Mouse (Mus musculus): ENCODE measurements around the gene Mrpl42. TPM values are rescaled to one million over a fixed set of nuclear protein-coding genes. Genes with fewer than 3 reads are reported as not detected.

Mrpl42 gene
- polyA plus RNA-seq, 1 experiment from 2014 or later, result 275 TPM

- no peak for ATAC-seq (ENCODE audit: insufficient number of reproducible peaks, low FRiP score, low TSS enrichment, low read depth)
- H3K4me1 ChIP-seq, result peaks cover 13% of the 10 kb centered on the region
- no peaks in the 10 kb centered on the region for H3K27me3 ChIP-seq
- peak overlapping the region; percentile 57 for H3K4me2 ChIP-seq
- H3K36me3 ChIP-seq, result peaks cover under 1% of the 10 kb centered on the region; the same call in 1 of the 2 replicates
- H3K9ac ChIP-seq, result peak overlapping the region; percentile 35
- peak overlapping the region; percentile 99 for H3K27ac ChIP-seq
- no peaks in the 10 kb centered on the region for H3K9me3 ChIP-seq
- 29% methylated on average over 15 of the region's 15 CpGs for WGBS
- peak overlapping the region; percentile 100 for H3K4me3 ChIP-seq
Observed at GRCm38 (mm10) chr10:95513768-95514556, 12.2 kb upstream of the Mrpl42 start.

DNA sequence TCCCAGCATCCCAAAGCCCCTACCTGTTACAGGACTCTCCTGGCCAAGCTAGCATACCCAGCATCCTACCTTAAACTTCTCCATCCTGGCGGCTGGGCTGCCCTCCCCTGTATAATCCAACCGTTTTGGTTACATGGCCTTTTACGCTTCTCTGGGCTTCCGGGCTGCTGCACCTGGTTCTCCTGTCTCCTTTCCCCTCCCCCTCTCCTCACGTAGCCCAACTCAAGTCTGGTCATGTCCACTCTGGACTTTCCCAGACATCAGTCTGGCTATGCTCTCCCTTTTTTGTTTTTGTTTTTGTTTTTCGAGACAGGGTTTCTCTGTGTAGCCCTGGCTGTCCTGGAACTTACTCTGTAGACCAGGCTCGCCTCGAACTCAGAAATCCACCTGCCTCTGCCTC is 10.9 kb upstream of the Mrpl42 start:
- Histone ChIP-seq H3K27ac (no peak overlapping the region), H3K9me3 (no peaks in the 10 kb centered on the region), H3K36me3 (no peaks in the 10 kb centered on the region), H3K9ac (no peak overlapping the region), H3K4me2 (no peak overlapping the region), H3K4me3 (no peak overlapping the region), H3K27me3 (no peaks in the 10 kb centered on the region), H3K4me1 (peaks cover 12% of the 10 kb centered on the region)
- WGBS, result 76% methylated on average over 8 of the region's 8 CpGs
- no peak for ATAC-seq (ENCODE audit: insufficient number of reproducible peaks, low FRiP score, low TSS enrichment, low read depth)

DNA sequence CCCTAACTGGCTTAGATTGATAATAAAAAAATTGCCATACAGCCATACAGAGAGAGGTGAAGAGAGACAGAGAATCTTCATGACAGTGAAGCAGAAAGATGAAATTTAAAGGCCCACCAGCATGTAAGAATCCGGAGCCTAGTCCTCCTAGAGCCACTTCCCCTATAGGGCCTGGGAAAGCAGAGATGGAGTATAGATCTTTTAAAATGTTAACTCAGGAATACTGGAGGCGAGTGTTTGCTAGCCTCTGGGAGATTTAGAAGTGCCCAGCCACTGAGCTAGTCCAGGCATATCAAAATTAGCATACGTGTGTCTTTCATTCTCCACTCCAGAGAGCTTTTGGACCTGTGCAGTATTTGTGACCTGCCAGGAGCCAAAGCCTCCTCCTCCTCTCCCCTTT is 7.5 kb upstream of the Mrpl42 start:
- no peak overlapping the region for H3K4me3 ChIP-seq
- no peak overlapping the region for H3K9ac ChIP-seq
- no peak overlapping the region for H3K27ac ChIP-seq
- 64% methylated on average over 3 of the region's 3 CpGs for WGBS
- H3K36me3 ChIP-seq, result no peaks in the 10 kb centered on the region
- ATAC-seq (ENCODE audit: insufficient number of reproducible peaks, low FRiP score, low TSS enrichment, low read depth), result no peak
- no peak overlapping the region for H3K4me2 ChIP-seq
- peaks cover 6% of the 10 kb centered on the region for H3K4me1 ChIP-seq
- H3K27me3 ChIP-seq, result no peaks in the 10 kb centered on the region
- no peaks in the 10 kb centered on the region for H3K9me3 ChIP-seq

GRCm38 (mm10) chr10:95508793-95509192 is 7.1 kb upstream of the Mrpl42 start:
- Histone ChIP-seq H3K4me2 (no peak overlapping the region), H3K4me1 (peaks cover 1% of the 10 kb centered on the region; the same call in 1 of the 2 replicates), H3K27me3 (no peaks in the 10 kb centered on the region), H3K9ac (no peak overlapping the region), H3K27ac (no peak overlapping the region), H3K4me3 (no peak overlapping the region), H3K36me3 (no peaks in the 10 kb centered on the region), H3K9me3 (no peaks in the 10 kb centered on the region)
- ATAC-seq (ENCODE audit: insufficient number of reproducible peaks, low FRiP score, low TSS enrichment, low read depth), result no peak
- 78% methylated on average over 6 of the region's 6 CpGs for WGBS

DNA sequence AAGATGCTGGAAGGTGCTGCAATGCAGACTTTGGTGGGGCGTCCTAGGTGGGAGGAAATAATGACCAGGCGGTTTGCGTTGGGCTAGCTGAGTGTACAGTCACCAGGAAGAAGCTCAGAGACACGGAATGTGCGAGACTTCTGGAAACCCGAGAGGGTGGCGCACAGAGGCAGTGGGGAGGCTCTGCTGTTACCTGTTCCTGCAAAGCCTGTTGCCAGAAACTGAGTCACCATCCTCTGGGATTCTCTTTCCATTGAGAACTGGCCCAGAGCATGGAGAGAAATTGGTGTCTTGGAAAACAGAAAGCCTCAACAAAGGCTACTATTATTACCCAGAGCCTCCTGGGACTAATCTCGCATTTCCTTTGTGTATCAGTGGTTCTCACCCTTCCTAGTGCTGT is 6.4 kb upstream of the Mrpl42 start:
- H3K27ac ChIP-seq, result no peak overlapping the region
- no peak overlapping the region for H3K9ac ChIP-seq
- H3K36me3 ChIP-seq, result no peaks in the 10 kb centered on the region
- H3K4me3 ChIP-seq, result no peak overlapping the region
- no peak for ATAC-seq (ENCODE audit: insufficient number of reproducible peaks, low FRiP score, low TSS enrichment, low read depth)
- H3K27me3 ChIP-seq, result no peaks in the 10 kb centered on the region
- H3K4me2 ChIP-seq, result no peak overlapping the region
- 80% methylated on average over 8 of the region's 8 CpGs for WGBS
- H3K4me1 ChIP-seq, result no peaks in the 10 kb centered on the region
- no peaks in the 10 kb centered on the region for H3K9me3 ChIP-seq

DNA sequence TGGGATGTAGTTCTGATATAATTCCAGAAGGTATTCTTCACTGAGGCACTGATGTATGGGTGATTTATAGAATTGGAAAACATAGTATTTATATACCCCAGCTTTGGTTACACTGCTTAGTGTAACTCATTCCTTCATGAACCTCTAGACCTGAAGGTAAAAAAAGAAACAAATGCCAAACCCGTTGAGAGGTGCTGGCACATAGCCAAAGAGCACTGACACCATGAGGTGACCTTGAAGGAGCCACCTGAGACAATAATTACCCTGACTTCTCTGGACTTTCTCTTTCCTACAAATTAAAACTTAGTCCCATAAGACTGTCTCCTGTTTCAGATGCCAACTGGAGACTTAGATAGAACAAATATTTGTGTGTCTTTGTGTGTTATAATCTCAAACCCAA is 2.6 kb upstream of the Mrpl42 start:
- Histone ChIP-seq H3K9ac (no peak overlapping the region), H3K36me3 (no peaks in the 10 kb centered on the region), H3K9me3 (no peaks in the 10 kb centered on the region), H3K27ac (no peak overlapping the region), H3K4me2 (no peak overlapping the region), H3K4me1 (peaks cover 11% of the 10 kb centered on the region), H3K27me3 (no peaks in the 10 kb centered on the region), H3K4me3 (no peak overlapping the region)
- no peak for ATAC-seq (ENCODE audit: insufficient number of reproducible peaks, low FRiP score, low TSS enrichment, low read depth)
- WGBS, result 26% methylated on average over 1 of the region's 1 CpGs

- Histone ChIP-seq H3K36me3 (no peaks in the 10 kb centered on the region), H3K9ac (no peak overlapping the region), H3K9me3 (no peaks in the 10 kb centered on the region), H3K4me3 (no peak overlapping the region), H3K4me2 (no peak overlapping the region), H3K27ac (no peak overlapping the region), H3K4me1 (peaks cover 11% of the 10 kb centered on the region), H3K27me3 (no peaks in the 10 kb centered on the region)
- ATAC-seq (ENCODE audit: insufficient number of reproducible peaks, low FRiP score, low TSS enrichment, low read depth), result no peak
- WGBS, result 81% methylated on average over 14 of the region's 14 CpGs
Observed at GRCm38 (mm10) chr10:95503443-95504235, 1.9 kb upstream of the Mrpl42 start.

GRCm38 (mm10) chr10:95501033-95501432 is 707 bp downstream of the Mrpl42 start:
- Histone ChIP-seq H3K27me3 (no peaks in the 10 kb centered on the region), H3K9ac (peak overlapping the region; percentile 56), H3K36me3 (peaks cover 14% of the 10 kb centered on the region), H3K9me3 (no peaks in the 10 kb centered on the region), H3K4me3 (peak overlapping the region; percentile 59), H3K27ac (peak overlapping the region; percentile 88), H3K4me1 (peaks cover 11% of the 10 kb centered on the region), H3K4me2 (peak overlapping the region; percentile 55)
- ATAC-seq (ENCODE audit: insufficient number of reproducible peaks, low FRiP score, low TSS enrichment, low read depth), result no peak
- under 1% methylated on average over 7 of the region's 7 CpGs for WGBS

- Histone ChIP-seq H3K4me1 (no peaks in the 10 kb centered on the region), H3K27me3 (no peaks in the 10 kb centered on the region), H3K27ac (no peak overlapping the region), H3K9ac (no peak overlapping the region), H3K36me3 (peaks cover 73% of the 10 kb centered on the region), H3K9me3 (no peaks in the 10 kb centered on the region), H3K4me3 (no peak overlapping the region), H3K4me2 (no peak overlapping the region)
- WGBS, result 94% methylated on average over 5 of the region's 5 CpGs
- ATAC-seq (ENCODE audit: insufficient number of reproducible peaks, low FRiP score, low TSS enrichment, low read depth), result no peak
Observed at GRCm38 (mm10) chr10:95494268-95494667, 7.5 kb downstream of the Mrpl42 start.

- Histone ChIP-seq H3K27me3 (no peaks in the 10 kb centered on the region), H3K4me1 (no peaks in the 10 kb centered on the region), H3K4me2 (no peak overlapping the region), H3K9ac (no peak overlapping the region), H3K36me3 (peaks cover 85% of the 10 kb centered on the region), H3K9me3 (no peaks in the 10 kb centered on the region), H3K4me3 (no peak overlapping the region), H3K27ac (no peak overlapping the region)
- ATAC-seq (ENCODE audit: insufficient number of reproducible peaks, low FRiP score, low TSS enrichment, low read depth), result no peak
- WGBS, result 83% methylated on average over 2 of the region's 2 CpGs
Observed at GRCm38 (mm10) chr10:95489653-95490052, 12.1 kb downstream of the Mrpl42 start.

DNA sequence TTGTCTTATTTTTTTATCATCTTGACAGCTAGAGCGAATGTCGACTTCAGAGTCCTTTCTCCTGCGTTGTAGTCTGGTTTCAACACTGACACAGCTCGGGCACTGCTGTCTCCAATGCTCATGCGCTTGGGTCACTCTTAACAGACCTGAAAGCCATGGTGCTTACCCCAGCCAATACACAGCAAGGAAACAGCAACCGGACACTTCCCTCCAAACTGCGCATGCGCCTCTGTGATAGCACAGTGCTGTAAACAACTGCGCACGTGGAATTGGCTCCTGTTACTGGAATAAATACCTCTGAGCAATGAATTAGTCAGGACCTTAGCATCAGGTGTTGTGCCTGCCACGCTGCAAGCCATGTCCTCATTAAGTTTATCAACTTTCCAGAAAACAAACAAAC is 24.2 kb downstream of the Mrpl42 start:
- no peak overlapping the region for H3K9ac ChIP-seq
- ATAC-seq (ENCODE audit: insufficient number of reproducible peaks, low FRiP score, low TSS enrichment, low read depth), result no peak
- no peak overlapping the region for H3K4me2 ChIP-seq
- H3K4me3 ChIP-seq, result no peak overlapping the region
- no peak overlapping the region for H3K27ac ChIP-seq
- no peaks in the 10 kb centered on the region for H3K9me3 ChIP-seq
- no peaks in the 10 kb centered on the region for H3K27me3 ChIP-seq
- H3K36me3 ChIP-seq, result peaks cover 19% of the 10 kb centered on the region
- 80% methylated on average over 11 of the region's 11 CpGs for WGBS
- H3K4me1 ChIP-seq, result no peaks in the 10 kb centered on the region

DNA sequence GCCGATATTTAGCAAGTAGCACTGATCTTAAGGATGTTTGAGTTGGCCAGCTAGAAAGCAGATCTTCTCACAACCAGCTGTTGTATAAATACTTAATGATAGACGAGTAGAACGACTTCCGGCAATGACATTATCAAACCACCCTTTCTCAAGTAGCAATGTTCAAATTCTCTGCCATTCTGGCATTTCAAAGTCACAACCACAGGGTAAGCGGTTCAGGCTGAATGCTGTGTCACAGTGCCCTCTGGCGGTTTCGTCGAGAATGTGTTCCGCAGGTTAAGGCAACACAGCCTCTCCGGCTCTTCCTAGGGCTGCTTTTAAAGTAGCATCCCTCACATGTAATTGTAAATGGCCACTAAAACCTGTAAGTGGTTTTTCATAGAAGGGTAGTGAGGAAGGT is 25.8 kb downstream of the Mrpl42 start:
- Histone ChIP-seq H3K27ac (no peak overlapping the region), H3K4me1 (no peaks in the 10 kb centered on the region), H3K27me3 (no peaks in the 10 kb centered on the region), H3K36me3 (peaks cover 9% of the 10 kb centered on the region; the same call in 1 of the 2 replicates), H3K4me3 (no peak overlapping the region), H3K4me2 (no peak overlapping the region), H3K9ac (no peak overlapping the region), H3K9me3 (no peaks in the 10 kb centered on the region)
- ATAC-seq (ENCODE audit: insufficient number of reproducible peaks, low FRiP score, low TSS enrichment, low read depth), result no peak
- WGBS, result 9% methylated on average over 10 of the region's 10 CpGs
